ENCODE assay signal across 8 mouse cellular contexts in the genomic region with DNA sequence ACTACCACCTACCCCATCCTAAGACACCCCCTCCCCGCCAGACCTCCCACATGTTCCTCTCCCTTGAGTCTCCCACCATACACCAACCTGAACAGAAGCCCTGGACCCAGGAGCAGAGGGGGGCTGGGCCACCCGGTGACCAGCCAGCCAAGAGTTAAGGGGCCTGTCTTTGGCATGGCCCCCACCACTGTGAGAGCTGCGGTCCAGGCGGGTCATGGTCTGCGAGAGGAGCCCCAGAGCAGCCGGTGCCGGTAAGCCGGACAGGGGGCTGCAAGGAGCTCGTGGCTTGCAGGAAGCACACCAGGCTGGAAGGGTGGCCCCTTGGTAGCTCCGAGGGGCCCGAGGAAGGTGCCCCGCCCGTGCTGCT. TPM values are rescaled to one million over a fixed set of nuclear protein-coding genes. Genes with fewer than 3 reads are reported as not detected.
DNase-seq lines count a peak whose midpoint lies in the region; ATAC-seq and TF ChIP-seq lines count a peak whose summit lies in the region.

No protein-coding gene starts in this region.

- WGBS in lung, embryonic 16.5 days, result 9% methylated on average over 12 of the region's 13 CpGs
- WGBS in embryonic facial prominence, embryonic 12.5 days, result 6% methylated on average over 13 of the region's 13 CpGs
- 6% methylated on average over 11 of the region's 13 CpGs for whole genome bisulfite sequencing in hindbrain, embryonic 15.5 days
- WGBS in midbrain, postnatal 0 days, result 11% methylated on average over 9 of the region's 13 CpGs

- H3K9me3 ChIP-seq in lung, embryonic 16.5 days (ENCODE audit: control insufficient read depth, low read length), result no peaks in the 10 kb centered on the region
- H3K9me3 ChIP-seq in embryonic facial prominence, embryonic 12.5 days, result no peaks in the 10 kb centered on the region
- no peaks in the 10 kb centered on the region for H3K9me3 ChIP-seq in hindbrain, embryonic 15.5 days
- H3K9me3 ChIP-seq in midbrain, postnatal 0 days (ENCODE audit: low read length), result no peaks in the 10 kb centered on the region

- H3K4me3 ChIP-seq in lung, embryonic 16.5 days (ENCODE audit: low read length), result peak overlapping the region; percentile 51
- peak overlapping the region; percentile 46 for H3K4me3 ChIP-seq in embryonic facial prominence, embryonic 12.5 days
- peak overlapping the region; percentile 49 for H3K4me3 ChIP-seq in hindbrain, embryonic 15.5 days
- H3K4me3 ChIP-seq in midbrain, postnatal 0 days (ENCODE audit: low read depth, low read length), result peak overlapping the region; percentile 58

- no peaks in the 10 kb centered on the region for H3K27me3 ChIP-seq in lung, embryonic 16.5 days (ENCODE audit: control insufficient read depth, insufficient read depth, low read depth, low read length)
- no peaks in the 10 kb centered on the region for H3K27me3 ChIP-seq in embryonic facial prominence, embryonic 12.5 days
- no peaks in the 10 kb centered on the region for H3K27me3 ChIP-seq in hindbrain, embryonic 15.5 days
- H3K27me3 ChIP-seq in midbrain, postnatal 0 days (ENCODE audit: insufficient read depth, low read length), result no peaks in the 10 kb centered on the region

- peaks cover 37% of the 10 kb centered on the region for H3K36me3 ChIP-seq in lung, embryonic 16.5 days (ENCODE audit: control insufficient read depth, insufficient read depth, low read length)
- H3K36me3 ChIP-seq in embryonic facial prominence, embryonic 12.5 days, result peaks cover 56% of the 10 kb centered on the region
- H3K36me3 ChIP-seq in hindbrain, embryonic 15.5 days, result peaks cover 38% of the 10 kb centered on the region
- H3K36me3 ChIP-seq in midbrain, postnatal 0 days (ENCODE audit: insufficient read depth, low read length), result peaks cover 43% of the 10 kb centered on the region

- H3K4me1 ChIP-seq in lung, embryonic 16.5 days (replicated peaks; ENCODE audit: control insufficient read depth, insufficient read depth, low read length), result peaks cover 54% of the 10 kb centered on the region
- H3K4me1 ChIP-seq in embryonic facial prominence, embryonic 12.5 days, result peaks cover 56% of the 10 kb centered on the region
- peaks cover 61% of the 10 kb centered on the region for H3K4me1 ChIP-seq in hindbrain, embryonic 15.5 days (replicated peaks)
- peaks cover 25% of the 10 kb centered on the region for H3K4me1 ChIP-seq in midbrain, postnatal 0 days (ENCODE audit: insufficient read depth, low read length)

- ATAC-seq in lung, embryonic 16.5 days (ENCODE audit: low read depth), result peak; percentile 5; the same call in 1 of the 2 replicates
- ATAC-seq in embryonic facial prominence, embryonic 12.5 days (ENCODE audit: insufficient number of reproducible peaks, insufficient read depth, low FRiP score, low TSS enrichment), result peak; percentile 43
- peak; percentile 28 for ATAC-seq in hindbrain, embryonic 15.5 days (ENCODE audit: low FRiP score, low read depth)
- ATAC-seq in midbrain, postnatal 0 days (ENCODE audit: low FRiP score), result no peak; the same call in 1 of the 2 replicates
- ATAC-seq in megakaryocyte-erythroid progenitor cell, adult 5-6 weeks (replicated peaks; ENCODE audit: low FRiP score, low TSS enrichment, poor library complexity, severe bottlenecking), result no peak
- ATAC-seq in CD4-positive, CD25-positive, alpha-beta regulatory T cell, adult 4 months, result no peak

- H3K27ac ChIP-seq in lung, embryonic 16.5 days (ENCODE audit: low read length), result 0 out of 2 replicates have a peak overlapping the region, but pooled peaks have one; percentile 25
- H3K27ac ChIP-seq in embryonic facial prominence, embryonic 12.5 days, result peak overlapping the region; percentile 90
- peak overlapping the region; percentile 93 for H3K27ac ChIP-seq in hindbrain, embryonic 15.5 days (replicated peaks)
- H3K27ac ChIP-seq in midbrain, postnatal 0 days (ENCODE audit: low read depth, low read length), result peak overlapping the region; percentile 74

- H3K9ac ChIP-seq in lung, embryonic 16.5 days (ENCODE audit: low read length), result peak overlapping the region; percentile 56
- peak overlapping the region; percentile 67 for H3K9ac ChIP-seq in embryonic facial prominence, embryonic 12.5 days
- peak overlapping the region; percentile 55 for H3K9ac ChIP-seq in hindbrain, embryonic 15.5 days
- H3K9ac ChIP-seq in midbrain, postnatal 0 days (replicated peaks; ENCODE audit: low read length, poor library complexity, severe bottlenecking), result peak overlapping the region; percentile 79

- H3K4me2 ChIP-seq in lung, embryonic 16.5 days (ENCODE audit: low read depth, low read length), result peak overlapping the region; percentile 95
- H3K4me2 ChIP-seq in embryonic facial prominence, embryonic 12.5 days (replicated peaks), result peak overlapping the region; percentile 98
- peak overlapping the region; percentile 86 for H3K4me2 ChIP-seq in hindbrain, embryonic 15.5 days
- peak overlapping the region; percentile 99 for H3K4me2 ChIP-seq in midbrain, postnatal 0 days (ENCODE audit: low read depth, low read length, poor library complexity, severe bottlenecking)

- no peak for DNase-seq in lung, postnatal 25 days (ENCODE audit: low spot score)
- DNase-seq in midbrain, postnatal 0 days (ENCODE audit: low spot score), result no peak
- no peak for DNase-seq in thymus, postnatal 0 days (ENCODE audit: low spot score)

- no peak for TF ChIP-seq CTCF in midbrain, postnatal 0 days (IDR thresholded peaks at IDR 0.05)

RNA-seq across cellular contexts. Expression of a gene that starts 6.3 kb away (rescaled TPM):
- 68.2 and 68.8 TPM in 2 replicates for polyA plus RNA-seq in lung, embryonic 16.5 days (2015; fragmentation: Nextera tagmentation; extraction: Ambion mirVana)
- 72.6 and 75.8 TPM in 2 replicates for polyA plus RNA-seq in embryonic facial prominence, embryonic 12.5 days (2016; fragmentation: Nextera tagmentation; extraction: Ambion mirVana)
- 74.3 and 80.5 TPM in 2 replicates for polyA plus RNA-seq in hindbrain, embryonic 15.5 days (2015; fragmentation: Nextera tagmentation; extraction: Ambion mirVana)
- total RNA-seq in midbrain, postnatal 0 days (2014; rRNA removed), result 86.0 and 88.0 TPM in 2 replicates
- 64.5 and 68.9 TPM in 2 replicates for polyA plus RNA-seq in midbrain, postnatal 0 days (2015; fragmentation: Nextera tagmentation; extraction: Ambion mirVana)
- total RNA-seq in megakaryocyte-erythroid progenitor cell, adult 5-6 weeks (2014; fragmentation: Nextera tagmentation), result 22.2 and 53.3 TPM in 2 replicates
- 27.3 and 47.5 TPM in 2 replicates for total RNA-seq in megakaryocyte-erythroid progenitor cell, adult 5-6 weeks (2017)
- polyA plus RNA-seq in thymus, postnatal 0 days (2015; fragmentation: Nextera tagmentation; extraction: Ambion mirVana), result 34.9 and 40.6 TPM in 2 replicates
- polyA plus RNA-seq in CD4-positive, CD25-positive, alpha-beta regulatory T cell, adult 4 months (2017; shearing (Covaris generic)), result 10 to 100 TPM; 21.3 to 26.1 TPM

RNA-seq across cellular contexts. Expression of a gene that starts 26.2 kb away (rescaled TPM):
- polyA plus RNA-seq in lung, embryonic 16.5 days (2015; fragmentation: Nextera tagmentation; extraction: Ambion mirVana), result 131 and 135 TPM in 2 replicates
- 88.9 and 94.3 TPM in 2 replicates for polyA plus RNA-seq in embryonic facial prominence, embryonic 12.5 days (2016; fragmentation: Nextera tagmentation; extraction: Ambion mirVana)
- polyA plus RNA-seq in hindbrain, embryonic 15.5 days (2015; fragmentation: Nextera tagmentation; extraction: Ambion mirVana), result 21.9 and 25.9 TPM in 2 replicates
- 12.7 and 12.9 TPM in 2 replicates for total RNA-seq in midbrain, postnatal 0 days (2014; rRNA removed)
- polyA plus RNA-seq in midbrain, postnatal 0 days (2015; fragmentation: Nextera tagmentation; extraction: Ambion mirVana), result 16.7 and 20.3 TPM in 2 replicates
- not detected in 2 replicates for total RNA-seq in megakaryocyte-erythroid progenitor cell, adult 5-6 weeks (2014; fragmentation: Nextera tagmentation)
- total RNA-seq in megakaryocyte-erythroid progenitor cell, adult 5-6 weeks (2017), result 1.0 and 3.2 TPM in 2 replicates
- 55.8 and 60.7 TPM in 2 replicates for polyA plus RNA-seq in thymus, postnatal 0 days (2015; fragmentation: Nextera tagmentation; extraction: Ambion mirVana)
- not detected for polyA plus RNA-seq in CD4-positive, CD25-positive, alpha-beta regulatory T cell, adult 4 months (2017; shearing (Covaris generic))

RNA-seq across cellular contexts. Expression of a gene that starts 34.5 kb away (rescaled TPM):
- polyA plus RNA-seq in lung, embryonic 16.5 days (2015; fragmentation: Nextera tagmentation; extraction: Ambion mirVana), result 100 and 102 TPM in 2 replicates
- 160 and 169 TPM in 2 replicates for polyA plus RNA-seq in embryonic facial prominence, embryonic 12.5 days (2016; fragmentation: Nextera tagmentation; extraction: Ambion mirVana)
- 66.0 and 78.0 TPM in 2 replicates for polyA plus RNA-seq in hindbrain, embryonic 15.5 days (2015; fragmentation: Nextera tagmentation; extraction: Ambion mirVana)
- 29.0 and 38.1 TPM in 2 replicates for total RNA-seq in midbrain, postnatal 0 days (2014; rRNA removed)
- 47.6 and 53.2 TPM in 2 replicates for polyA plus RNA-seq in midbrain, postnatal 0 days (2015; fragmentation: Nextera tagmentation; extraction: Ambion mirVana)
- 91.7 and 97.1 TPM in 2 replicates for total RNA-seq in megakaryocyte-erythroid progenitor cell, adult 5-6 weeks (2014; fragmentation: Nextera tagmentation)
- total RNA-seq in megakaryocyte-erythroid progenitor cell, adult 5-6 weeks (2017), result 120 and 130 TPM in 2 replicates
- polyA plus RNA-seq in thymus, postnatal 0 days (2015; fragmentation: Nextera tagmentation; extraction: Ambion mirVana), result 129 and 132 TPM in 2 replicates
- 10 to 100 TPM; 50.8 to 52.7 TPM for polyA plus RNA-seq in CD4-positive, CD25-positive, alpha-beta regulatory T cell, adult 4 months (2017; shearing (Covaris generic))

RNA-seq across cellular contexts. Expression of a gene that starts 46.1 kb away (rescaled TPM):
- 15.4 and 16.6 TPM in 2 replicates for polyA plus RNA-seq in lung, embryonic 16.5 days (2015; fragmentation: Nextera tagmentation; extraction: Ambion mirVana)
- 27.6 and 28.5 TPM in 2 replicates for polyA plus RNA-seq in embryonic facial prominence, embryonic 12.5 days (2016; fragmentation: Nextera tagmentation; extraction: Ambion mirVana)
- 55.6 and 64.2 TPM in 2 replicates for polyA plus RNA-seq in hindbrain, embryonic 15.5 days (2015; fragmentation: Nextera tagmentation; extraction: Ambion mirVana)
- 61.6 and 61.9 TPM in 2 replicates for total RNA-seq in midbrain, postnatal 0 days (2014; rRNA removed)
- polyA plus RNA-seq in midbrain, postnatal 0 days (2015; fragmentation: Nextera tagmentation; extraction: Ambion mirVana), result 36.6 and 38.9 TPM in 2 replicates
- total RNA-seq in megakaryocyte-erythroid progenitor cell, adult 5-6 weeks (2014; fragmentation: Nextera tagmentation), result 13.4 and 26.0 TPM in 2 replicates
- 7.4 and 9.7 TPM in 2 replicates for total RNA-seq in megakaryocyte-erythroid progenitor cell, adult 5-6 weeks (2017)
- 16.0 and 18.6 TPM in 2 replicates for polyA plus RNA-seq in thymus, postnatal 0 days (2015; fragmentation: Nextera tagmentation; extraction: Ambion mirVana)
- 10 to 100 TPM; 11.7 to 21.8 TPM for polyA plus RNA-seq in CD4-positive, CD25-positive, alpha-beta regulatory T cell, adult 4 months (2017; shearing (Covaris generic))

Comparison
In these comparisons a context has a peak if more than half of its experiments do, and no peak if none do; other contexts are left out.
1. ATAC-seq: peak in lung, embryonic 16.5 days (single experiment), embryonic facial prominence, embryonic 12.5 days (single experiment) and hindbrain, embryonic 15.5 days (single experiment); none in midbrain, postnatal 0 days (single experiment), megakaryocyte-erythroid progenitor cell, adult 5-6 weeks (single experiment) and CD4-positive, CD25-positive, alpha-beta regulatory T cell, adult 4 months (single experiment).
2. H3K27ac ChIP-seq: peak in every context shown above with its lines; median percentile 93 in hindbrain, embryonic 15.5 days; 90 in embryonic facial prominence, embryonic 12.5 days; 74 in midbrain, postnatal 0 days; 25 in lung, embryonic 16.5 days.
3. RNA of a gene that starts 26.2 kb away (polyA plus RNA-seq): 131 to 135 TPM in lung, embryonic 16.5 days, 88.9 to 94.3 TPM in embryonic facial prominence, embryonic 12.5 days, 55.8 to 60.7 TPM in thymus, postnatal 0 days, 21.9 to 25.9 TPM in hindbrain, embryonic 15.5 days and 16.7 to 20.3 TPM in midbrain, postnatal 0 days; not detected in CD4-positive, CD25-positive, alpha-beta regulatory T cell, adult 4 months; every median in the first group is over 10 times any median in the second.
4. Peak in every context shown above with its lines, with median percentiles within 50 percentile points of each other: H3K4me2 ChIP-seq, H3K4me3 ChIP-seq and H3K9ac ChIP-seq.